Mouse (Mus musculus) frontal cortex, adult 2 months (tissue): Measurements from ENCODE around the gene Ipcef1. TPM values are rescaled to one million over a fixed set of nuclear protein-coding genes. Genes with fewer than 3 reads are reported as not detected.

Experiments
- DNase-seq, 2 experiments: peaks; one replicate each; pipeline ENCODE4 v3.0.0; 2022; ENCODE audit warnings: low spot score in 1 of 2; ENCODE audit errors: extremely low spot score in 1 of 2
- polyA plus RNA-seq: library from polyadenylated mRNA; depleted of rRNA; stranded (reverse); fragments of >200 nt; gene quantifications from 2 replicates; pipeline ENCODE4 v1.2.3, GENCODE M21; 2012

The Ipcef1 gene
- polyA plus RNA-seq, 1 experiment, result 45.9 TPM

GRCm38 (mm10) chr10:6979216-6979615, 73.1 kb downstream of the Ipcef1 start:
- DNase-seq, result peak in 1 of 2 experiments; percentile 28

DNA sequence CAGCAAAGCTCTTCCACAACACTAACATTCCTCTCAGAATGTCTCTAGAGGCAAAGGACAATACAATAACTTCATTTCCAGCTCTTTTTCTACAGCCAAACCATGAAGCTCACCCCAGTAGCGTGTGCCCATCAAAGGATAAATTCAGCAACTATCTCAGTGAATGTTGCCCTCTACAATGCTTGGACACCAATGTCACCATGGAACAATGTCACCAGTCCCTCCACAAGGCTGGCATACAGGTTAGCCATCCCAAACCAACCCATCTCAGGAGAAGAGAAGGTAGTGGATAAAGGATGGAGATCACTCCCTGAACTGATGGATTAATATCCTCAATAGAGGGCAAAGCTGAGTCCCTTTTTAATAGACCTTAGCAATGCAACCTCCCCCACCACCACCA, 73.5 kb downstream of the Ipcef1 start:
- no peak for DNase-seq

DNA sequence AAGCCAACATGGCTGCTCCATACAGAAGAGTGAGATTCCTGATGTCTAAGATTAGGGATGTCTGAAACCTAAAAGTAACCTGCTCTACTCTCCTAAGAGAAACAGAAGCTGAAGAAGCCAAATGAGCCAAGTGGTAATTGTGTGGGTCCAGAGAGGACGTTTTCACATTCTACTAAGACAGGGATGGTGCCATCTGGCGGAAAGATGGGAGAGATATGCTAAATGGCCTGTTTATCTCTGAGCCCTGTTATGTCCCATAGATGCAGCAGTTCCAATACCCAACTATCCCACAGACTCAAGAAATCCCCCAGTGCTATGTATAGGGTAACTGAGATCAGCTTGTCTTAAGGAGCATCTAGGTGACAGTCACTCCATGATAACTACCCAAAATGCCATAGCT, 74.4 kb downstream of the Ipcef1 start:
- peak in 1 of 2 experiments; percentile 49 for DNase-seq

GRCm38 (mm10) chr10:6968334-6968733, 83.9 kb downstream of the Ipcef1 start:
- DNase-seq, result no peak

- DNase-seq, result no peak
Observed at GRCm38 (mm10) chr10:6967588-6968242, 84.6 kb downstream of the Ipcef1 start.

- no peak for DNase-seq
Observed at GRCm38 (mm10) chr10:6958791-6959190, 93.5 kb downstream of the Ipcef1 start.

- no peak for DNase-seq
Observed at GRCm38 (mm10) chr10:6956357-6956756, 95.9 kb downstream of the Ipcef1 start.

DNA sequence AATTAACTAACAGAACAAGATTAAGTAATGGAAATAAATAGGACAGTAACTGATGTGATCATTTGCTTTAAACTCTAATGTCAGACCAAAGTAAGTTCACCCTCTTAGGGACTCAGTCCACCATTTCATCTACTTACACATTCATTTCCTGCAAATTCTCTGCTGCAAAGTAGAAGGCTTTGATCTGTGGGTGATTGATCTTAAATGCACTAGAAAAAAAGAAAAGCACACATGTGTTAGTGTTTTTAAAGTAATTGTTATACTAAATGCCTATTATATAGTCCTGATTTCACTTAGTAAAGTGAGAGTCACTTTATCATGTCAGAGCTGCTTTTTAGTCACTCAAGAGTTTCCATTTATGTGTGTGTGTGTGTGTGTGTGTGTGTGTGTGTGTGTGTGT, 97.7 kb downstream of the Ipcef1 start:
- DNase-seq, result no peak

DNA sequence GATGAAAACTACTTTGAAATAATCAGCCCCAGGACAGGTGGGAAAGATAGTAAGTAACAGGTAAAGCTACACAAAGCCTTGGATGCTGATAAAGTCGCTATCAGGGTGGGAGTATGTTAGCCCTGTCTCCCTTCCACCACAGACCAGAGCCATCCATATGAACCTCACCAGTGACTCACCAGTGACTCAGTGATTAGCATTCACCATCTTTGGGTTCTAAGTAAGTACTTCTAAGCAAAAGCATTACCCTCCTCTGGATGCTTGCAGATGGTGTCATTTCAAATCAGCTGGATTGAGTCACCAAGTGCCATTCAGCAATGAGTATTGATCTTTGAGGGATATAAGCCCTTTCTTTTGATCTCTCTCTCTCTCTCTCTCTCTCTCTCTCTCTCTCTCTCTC, 99.2 kb downstream of the Ipcef1 start:
- DNase-seq, result peak in 1 of 2 experiments; percentile 39

DNA sequence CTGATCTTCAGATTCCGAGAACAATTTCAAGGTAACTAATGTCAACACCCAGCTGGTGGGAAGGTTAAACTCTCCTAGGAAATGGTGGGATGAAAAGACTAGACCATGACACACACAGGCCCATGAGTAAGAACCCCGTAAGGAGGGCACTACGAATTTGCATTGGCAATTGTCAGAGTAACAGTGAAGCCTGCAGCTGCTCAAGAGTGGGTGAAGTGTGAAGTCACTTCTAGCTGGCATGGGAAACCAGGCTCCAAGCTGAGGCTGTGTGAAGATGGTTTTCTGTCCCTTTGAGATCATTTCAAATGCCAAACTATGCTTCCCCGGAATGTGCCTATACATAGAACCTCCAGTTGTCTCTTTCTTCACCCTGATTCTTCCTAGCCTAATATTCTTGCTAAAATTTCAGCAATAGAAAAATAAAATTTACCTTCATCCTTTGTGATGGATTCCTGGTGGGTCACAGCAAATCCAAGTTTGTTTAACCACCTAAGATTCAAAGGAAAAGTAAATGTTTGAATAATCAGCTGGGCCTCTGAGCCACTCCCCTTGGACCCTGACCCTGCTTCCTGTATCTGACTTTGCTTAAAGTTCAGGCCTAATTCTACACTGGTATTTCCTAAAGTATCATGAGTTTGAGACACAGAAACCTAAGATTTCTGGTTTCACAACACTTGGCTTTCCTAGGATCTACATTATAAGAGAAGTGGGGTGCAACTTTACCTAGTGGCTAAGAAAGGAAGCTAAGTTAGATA, 115.4 kb downstream of the Ipcef1 start:
- DNase-seq, result peak; percentile 86 to 88

- DNase-seq, result no peak
Observed at GRCm38 (mm10) chr10:6934776-6935175, 117.5 kb downstream of the Ipcef1 start.

- peak in 1 of 2 experiments; percentile 39 for DNase-seq
Observed at GRCm38 (mm10) chr10:6930889-6931288, 121.4 kb downstream of the Ipcef1 start.

GRCm38 (mm10) chr10:6930398-6930797, 121.9 kb downstream of the Ipcef1 start:
- peak in 1 of 2 experiments; percentile 53 for DNase-seq

- no peak for DNase-seq
Observed at GRCm38 (mm10) chr10:6928905-6929304, 123.4 kb downstream of the Ipcef1 start.

DNA sequence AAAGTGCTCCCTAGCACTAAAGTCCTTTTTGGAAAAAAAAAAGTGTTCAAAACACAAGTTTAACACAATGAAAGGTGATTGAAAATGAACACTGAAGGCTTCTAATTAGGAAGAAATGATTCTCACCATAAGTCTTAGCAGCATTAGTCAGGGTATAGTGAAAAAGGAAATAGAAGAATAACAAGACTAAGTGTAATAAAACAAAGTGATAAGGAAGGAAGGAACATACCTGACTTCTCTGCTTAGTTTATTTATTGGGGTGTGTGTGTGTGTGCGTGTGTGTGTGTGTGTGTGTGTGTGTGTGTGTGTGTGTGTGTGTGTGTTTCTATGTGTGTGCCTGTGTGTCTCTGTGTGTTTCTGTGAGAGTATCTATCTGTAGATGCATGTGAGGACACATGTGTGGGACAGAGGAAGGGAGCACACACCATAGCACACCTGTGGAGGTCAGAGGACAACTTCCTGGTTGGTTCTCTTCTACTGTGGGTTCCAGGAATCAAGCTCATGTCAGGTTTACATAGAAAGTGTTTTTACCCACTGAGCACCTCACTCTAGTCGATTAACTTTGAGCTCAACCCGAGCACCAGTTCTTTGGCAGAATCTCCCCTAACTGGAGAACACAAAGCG, 124.6 kb downstream of the Ipcef1 start:
- DNase-seq, result no peak

GRCm38 (mm10) chr10:6926724-6927123, 125.6 kb downstream of the Ipcef1 start:
- DNase-seq, result peak in 1 of 2 experiments; percentile 56

DNA sequence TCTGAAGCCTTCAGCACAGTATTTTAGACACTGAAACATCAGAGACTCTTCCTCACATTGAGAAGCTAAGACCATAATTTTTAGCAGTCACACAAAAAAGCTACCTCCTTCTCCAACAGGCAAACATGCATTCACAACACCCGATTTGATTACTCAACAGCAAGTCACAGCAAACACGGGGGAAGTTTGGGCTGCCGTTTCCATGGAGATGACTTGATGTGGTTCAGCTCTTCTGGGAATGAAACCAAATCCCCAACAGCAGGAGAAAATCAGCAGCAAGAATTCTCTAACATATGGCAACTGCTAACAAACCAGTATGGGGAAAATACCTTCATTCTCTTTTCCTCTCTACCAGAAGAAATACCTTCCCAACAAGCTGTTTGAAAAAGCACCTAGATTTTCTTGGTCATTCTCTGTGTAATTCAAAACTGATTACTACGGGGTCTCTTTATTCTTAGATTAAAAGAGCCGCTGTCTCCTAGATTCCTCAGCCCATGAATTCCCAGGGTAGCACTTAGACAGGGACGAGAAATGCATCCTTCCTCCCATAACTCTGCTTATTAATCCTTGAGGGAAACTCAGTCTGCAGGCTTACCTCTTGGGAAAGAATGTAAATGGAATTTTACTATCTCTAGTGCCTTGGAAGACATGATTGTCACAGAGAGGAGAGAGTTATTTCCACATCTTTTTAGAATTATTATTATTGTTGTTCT, 135.6 kb downstream of the Ipcef1 start:
- peak; percentile 88 for DNase-seq

DNA sequence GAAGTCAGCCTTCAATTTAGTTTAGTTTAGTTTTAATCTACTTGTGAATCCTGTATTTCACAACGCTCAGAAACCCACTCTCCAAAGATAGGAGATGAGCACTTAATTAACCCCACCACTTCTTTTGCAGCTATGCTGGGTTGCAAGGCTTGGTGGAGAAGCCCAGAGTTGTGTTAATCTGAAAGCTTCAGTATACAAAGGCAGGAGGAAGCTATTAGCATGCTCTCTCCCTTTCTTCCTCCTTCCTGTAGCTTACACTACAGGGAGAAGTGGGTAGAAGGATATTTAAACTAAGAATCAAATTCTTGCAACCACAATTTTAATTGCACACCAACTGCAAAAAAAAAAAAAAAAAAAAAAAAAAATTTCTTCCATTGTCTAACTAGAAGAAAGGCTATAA, 136.3 kb downstream of the Ipcef1 start:
- DNase-seq, result no peak

DNA sequence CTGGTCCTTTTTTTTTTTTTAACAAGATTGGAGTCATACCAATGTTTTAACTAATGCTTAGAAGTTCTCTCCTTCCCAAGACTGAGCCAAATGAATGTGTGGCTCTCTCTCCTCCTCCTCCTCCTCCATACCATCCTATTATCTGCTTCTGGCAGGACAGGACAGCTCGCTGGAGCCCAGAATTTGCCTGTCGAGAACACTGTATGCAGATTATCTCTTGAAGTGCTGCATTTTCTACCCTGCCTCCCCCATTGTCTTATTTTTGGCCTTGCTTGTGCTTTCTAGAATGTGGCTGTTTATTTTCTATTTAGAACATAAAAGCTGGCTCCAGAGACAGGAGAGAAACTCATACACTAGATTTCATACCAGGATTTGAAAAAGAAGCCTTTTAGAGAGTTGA, 142.5 kb downstream of the Ipcef1 start:
- peak; percentile 53 to 61 for DNase-seq

GRCm38 (mm10) chr10:6901819-6902393, 150.4 kb downstream of the Ipcef1 start:
- no peak for DNase-seq

GRCm38 (mm10) chr10:6900126-6900525, 152.2 kb downstream of the Ipcef1 start:
- DNase-seq, result peak; percentile 30 to 53
